Mouse (Mus musculus): ENCODE results near the gene Ublcp1. TPM values are rescaled to one million over a fixed set of nuclear protein-coding genes. Genes with fewer than 3 reads are reported as not detected.

Gene Ublcp1
- polyA plus RNA-seq (2017; shearing (Covaris generic)): 40.4 TPM

DNA sequence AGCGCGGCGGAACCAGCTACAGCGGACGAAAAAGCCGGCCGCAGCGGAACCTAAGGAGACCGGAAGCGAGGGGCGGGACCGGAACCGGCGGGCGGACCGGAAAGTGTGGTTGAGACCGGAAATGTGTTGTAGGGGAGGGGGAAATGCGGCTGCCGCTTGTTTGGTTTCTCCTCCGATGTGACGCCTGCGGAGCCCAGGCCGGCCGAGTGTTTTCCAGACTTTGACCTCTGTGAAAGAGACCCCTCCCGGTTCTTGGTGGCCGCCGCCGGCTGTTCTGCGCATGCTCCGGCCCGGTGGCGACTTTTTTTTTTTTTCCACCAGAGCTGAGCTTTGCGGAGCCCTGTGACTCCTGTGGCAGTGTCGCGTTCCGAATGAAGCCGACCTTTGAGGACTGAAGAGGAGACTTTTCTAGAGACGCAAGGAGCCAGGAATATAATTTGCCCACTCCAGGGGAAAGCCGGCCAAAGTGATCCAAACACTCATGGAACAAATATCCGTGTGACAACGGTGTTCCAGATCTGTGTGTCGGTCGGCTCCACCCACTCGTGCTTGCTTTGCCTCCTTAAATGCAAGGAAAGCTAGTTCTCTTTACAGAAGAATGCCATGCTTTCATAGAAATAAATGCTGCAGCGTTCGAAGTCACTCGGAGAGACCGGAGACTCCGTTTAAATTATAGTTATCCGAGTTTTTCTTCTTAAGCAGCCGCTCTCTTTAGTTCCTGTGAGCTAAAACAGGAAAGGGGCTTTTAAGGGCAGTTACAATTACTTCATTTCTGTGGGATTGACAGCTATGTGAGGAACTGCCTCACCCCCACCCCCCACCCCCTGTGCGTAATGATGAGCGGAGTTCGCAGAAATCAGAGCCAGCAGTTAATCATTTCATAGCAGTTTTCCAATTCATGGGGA, at the start of gene Ublcp1:
Ublcp1 (minus strand) TSS at position 67 of the 905 bp plus-strand sequence.

DNA sequence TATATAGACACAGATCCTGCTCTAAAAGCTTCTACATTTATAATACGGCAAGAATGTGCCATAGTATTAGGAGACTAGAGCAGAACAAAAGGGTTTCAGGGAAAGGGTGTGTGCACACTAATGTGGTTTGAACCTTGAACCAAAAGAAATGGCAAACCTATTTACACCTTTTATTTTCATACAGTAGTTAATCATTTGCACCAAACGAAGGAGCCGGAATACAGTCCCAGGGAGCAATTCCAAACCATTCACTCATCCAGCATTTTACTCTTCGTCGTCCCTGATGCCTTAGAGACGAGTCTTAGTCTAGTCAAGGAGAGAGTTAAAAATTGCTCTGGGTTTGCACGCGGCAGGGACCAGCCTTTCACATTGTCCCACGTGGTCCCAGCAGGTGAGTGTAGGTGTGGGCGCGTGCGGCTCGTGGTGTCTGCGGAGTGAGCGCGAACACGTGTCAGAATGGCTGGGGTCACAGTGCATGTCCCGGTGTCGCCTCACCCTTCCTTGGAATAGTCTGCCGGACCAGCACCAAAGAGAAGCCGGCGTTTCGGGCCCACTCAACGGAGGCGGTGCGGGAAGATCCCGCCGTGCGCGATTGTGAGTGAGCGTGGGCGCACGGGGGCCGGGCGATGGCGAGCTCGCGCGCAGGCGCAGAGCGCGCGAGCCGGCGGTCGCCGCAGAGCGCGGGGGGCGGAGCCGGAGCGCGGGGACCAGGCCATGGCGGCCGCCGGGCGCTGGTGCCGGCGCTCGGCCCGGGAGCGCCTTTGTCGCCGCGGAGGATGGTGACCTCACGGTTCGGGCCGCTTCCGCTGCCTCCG, 48.2 kb upstream of the Ublcp1 start, which contains the start of gene Rnf145:
Rnf145 (plus strand) TSS at position 684 of the 815 bp plus-strand sequence.

Other genes starting within 250 kb of the Ublcp1 start
- gene Il12b, start 70.4 kb downstream of the Ublcp1 start, polyA plus RNA-seq (2017; shearing (Covaris generic)): not detected
- 65.3 TPM for gene Rnf145, start 48.5 kb upstream of the Ublcp1 start, polyA plus RNA-seq (2017; shearing (Covaris generic))
- gene Ebf1, start 146.8 kb upstream of the Ublcp1 start, polyA plus RNA-seq (2017; shearing (Covaris generic)): 0.88 TPM